Mouse (Mus musculus) spleen, postnatal 4 days (tissue): ENCODE measurements around the gene Dusp1.

ENCODE experiments used
- DNase-seq, 2 experiments: peaks; one replicate each; pipeline ENCODE4 v3.0.0; 2022; ENCODE audit warnings: low spot score in 2 of 2

Gene Dusp1

GRCm38 (mm10) chr17:26502808-26503671, 58.9 kb downstream of the Dusp1 start:
- peak; percentile 51 to 66 for DNase-seq

GRCm38 (mm10) chr17:26501826-26502225, 60.1 kb downstream of the Dusp1 start:
- peak in 1 of 2 experiments; percentile 63 for DNase-seq

GRCm38 (mm10) chr17:26498626-26499025, 63.3 kb downstream of the Dusp1 start:
- no peak for DNase-seq

- peak in 1 of 2 experiments; percentile 21 for DNase-seq
Observed at GRCm38 (mm10) chr17:26497416-26497923, 64.5 kb downstream of the Dusp1 start.

GRCm38 (mm10) chr17:26494642-26495468, 67.1 kb downstream of the Dusp1 start:
- no peak for DNase-seq

GRCm38 (mm10) chr17:26492246-26492645, 69.7 kb downstream of the Dusp1 start:
- no peak for DNase-seq

- no peak for DNase-seq
Observed at GRCm38 (mm10) chr17:26490910-26491309, 71.0 kb downstream of the Dusp1 start.

GRCm38 (mm10) chr17:26490072-26490471, 71.9 kb downstream of the Dusp1 start:
- no peak for DNase-seq

- no peak for DNase-seq
Observed at GRCm38 (mm10) chr17:26488711-26489403, 73.1 kb downstream of the Dusp1 start.

GRCm38 (mm10) chr17:26487917-26488316, 74.0 kb downstream of the Dusp1 start:
- DNase-seq, result no peak

GRCm38 (mm10) chr17:26487266-26487665, 74.7 kb downstream of the Dusp1 start:
- no peak for DNase-seq

- no peak for DNase-seq
Observed at GRCm38 (mm10) chr17:26484626-26485421, 77.1 kb downstream of the Dusp1 start.

GRCm38 (mm10) chr17:26480956-26481355, 81.0 kb downstream of the Dusp1 start:
- DNase-seq, result no peak

- no peak for DNase-seq
Observed at GRCm38 (mm10) chr17:26479619-26480018, 82.3 kb downstream of the Dusp1 start.

- DNase-seq, result no peak
Observed at GRCm38 (mm10) chr17:26478672-26479071, 83.3 kb downstream of the Dusp1 start.

GRCm38 (mm10) chr17:26476871-26477270, 85.1 kb downstream of the Dusp1 start:
- no peak for DNase-seq

- DNase-seq, result no peak
Observed at GRCm38 (mm10) chr17:26468102-26468894, 93.6 kb downstream of the Dusp1 start.

GRCm38 (mm10) chr17:26467619-26468018, 94.3 kb downstream of the Dusp1 start:
- no peak for DNase-seq

- peak; percentile 70 to 90 for DNase-seq
Observed at GRCm38 (mm10) chr17:26466741-26467150, 95.2 kb downstream of the Dusp1 start.

GRCm38 (mm10) chr17:26464972-26465371, 97.0 kb downstream of the Dusp1 start:
- DNase-seq, result no peak
